Mouse (Mus musculus): ENCODE data around the gene Clpp.

DNA sequence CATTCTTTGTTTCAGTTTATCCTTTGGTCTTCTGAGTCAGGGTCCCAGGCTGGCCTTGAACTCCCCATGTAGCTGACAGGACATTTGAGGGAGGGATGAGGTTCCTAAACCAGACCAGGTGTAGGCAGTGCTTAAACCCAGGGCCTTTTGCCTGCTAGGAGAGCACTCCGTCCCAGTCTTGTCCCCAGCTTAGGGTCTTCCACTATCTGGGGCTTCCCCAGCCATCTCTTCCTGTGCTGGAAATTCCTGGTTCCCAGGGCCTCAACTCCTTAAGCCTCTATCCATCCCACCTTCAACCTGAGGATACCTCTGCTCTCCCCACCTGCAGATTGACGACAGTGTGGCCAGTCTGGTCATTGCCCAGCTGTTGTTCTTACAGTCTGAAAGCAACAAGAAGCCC lies 861 bp downstream of the Clpp start:
- TF ChIP-seq CTCF (IDR thresholded peaks at IDR 0.05; ENCODE audit: extremely low read depth, insufficient read length, insufficient replicate concordance, low read depth, low read length) (no peak), POLR2A (IDR thresholded peaks at IDR 0.05; ENCODE audit: low read depth, low read length) (no peak)
